ENCODE assay signal across 23 mouse cellular contexts in the genomic region with DNA sequence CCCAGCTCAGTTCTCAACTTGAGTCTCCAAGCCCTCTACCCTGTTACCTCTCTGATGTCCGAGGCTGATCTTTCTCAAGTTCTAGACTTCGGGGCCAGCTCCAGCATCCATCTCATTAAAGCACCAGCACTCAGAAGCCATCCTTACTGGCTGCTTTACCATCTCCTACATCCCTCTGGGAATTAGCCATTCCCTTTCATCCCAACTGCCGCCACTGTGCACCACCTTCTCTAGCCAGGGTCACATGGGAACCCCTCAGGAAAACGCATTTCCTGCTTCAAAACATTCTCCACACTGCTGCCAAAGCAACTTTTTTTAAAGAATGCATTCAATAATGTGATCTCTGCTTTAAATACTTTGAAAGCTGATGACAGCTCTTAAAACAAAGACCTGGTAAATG.
"Had no signal": no experiment of that assay in that cellular context is flagged by ENCODE, and none has a peak within 500 bp of the region (broad histone marks: within the 10 kb centered on the region; RNA-seq: fewer than 3 reads in every experiment).

No protein-coding gene starts in this region.

- H3K9me3 ChIP-seq: limb, embryonic 10.5 days; limb, embryonic 13.5 days; liver, embryonic 12.5 days; liver, embryonic 15.5 days; lung, embryonic 15.5 days; megakaryocyte, embryonic 14.5 days; midbrain, embryonic 12.5 days; neural tube, embryonic 12.5 days; stomach, embryonic 15.5 days had no signal

- H3K27me3 ChIP-seq: limb, embryonic 13.5 days; liver, embryonic 12.5 days; liver, embryonic 15.5 days; lung, embryonic 15.5 days; neural tube, embryonic 12.5 days; stomach, embryonic 15.5 days had no signal

- H3K4me1 ChIP-seq: liver, embryonic 12.5 days; liver, embryonic 15.5 days; megakaryocyte, embryonic 14.5 days; stomach, embryonic 15.5 days had no signal

- ATAC-seq: intestine, postnatal 0 days; liver, embryonic 12.5 days had no signal

- H3K36me3 ChIP-seq: limb, embryonic 10.5 days; limb, embryonic 13.5 days; liver, embryonic 12.5 days; liver, embryonic 15.5 days; lung, embryonic 15.5 days; neural tube, embryonic 12.5 days; stomach, embryonic 15.5 days had no signal

- H3K4me2 ChIP-seq: limb, embryonic 13.5 days; liver, embryonic 12.5 days; liver, embryonic 15.5 days; lung, embryonic 15.5 days; midbrain, embryonic 12.5 days; neural tube, embryonic 12.5 days; stomach, embryonic 15.5 days had no signal

- H3K27ac ChIP-seq: kidney, postnatal 0 days; layer of hippocampus, adult 2 months; limb, embryonic 10.5 days; limb, embryonic 13.5 days; liver, embryonic 12.5 days; liver, embryonic 15.5 days; lung, embryonic 15.5 days; neural tube, embryonic 12.5 days; stomach, embryonic 15.5 days had no signal

- H3K4me3 ChIP-seq: layer of hippocampus, adult 2 months; limb, embryonic 10.5 days; limb, embryonic 13.5 days; liver, embryonic 12.5 days; liver, embryonic 15.5 days; lung, embryonic 15.5 days; megakaryocyte, embryonic 14.5 days; midbrain, embryonic 12.5 days; neural tube, embryonic 12.5 days; stomach, embryonic 15.5 days had no signal

- DNase-seq: kidney, adult 2 months; kidney, postnatal 25 days; layer of hippocampus, adult 9-11 months; liver; lung, adult 18-20 months; lung, postnatal 10 days; lung, postnatal 36 days; retina, postnatal 1 day; right cerebral cortex, postnatal 25 days; spleen, adult 18-20 months; thymus, postnatal 25 days had no signal

- H3K9ac ChIP-seq: limb, embryonic 13.5 days; liver, embryonic 12.5 days; liver, embryonic 15.5 days; lung, embryonic 15.5 days; midbrain, embryonic 12.5 days; neural tube, embryonic 12.5 days; stomach, embryonic 15.5 days had no signal
